Mouse (Mus musculus) spleen, adult 2 months (tissue): ENCODE measurements around the gene Runx2. TPM values are rescaled to one million over a fixed set of nuclear protein-coding genes. Genes with fewer than 3 reads are reported as not detected.

Experiments
- DNase-seq, 2 experiments: peaks; one replicate each; pipeline versions ENCODE4 v3.0.0 to v3.0.0-alpha.2; 2012 to 2021; ENCODE audit warnings: low spot score in 2 of 2, low read depth in 1 of 2
- H3K27ac ChIP-seq: fragments of 200-500 bp; 2 replicates; pipeline ENCODE4 v1.5.1; 2012; ENCODE audit warnings: low read length, inconsistent platforms; ENCODE audit not compliant: insufficient read depth
- H3K27me3 ChIP-seq: fragments of 200-500 bp; 2 replicates; pipeline ENCODE4 v1.6.1; 2012; ENCODE audit warnings: mild to moderate bottlenecking, moderate library complexity, low read length, inconsistent platforms; ENCODE audit not compliant: control insufficient read depth, insufficient read depth
- H3K36me3 ChIP-seq: fragments of 200-500 bp; 2 replicates; pipeline ENCODE4 v1.6.1; 2012; ENCODE audit warnings: mild to moderate bottlenecking, low read length, inconsistent platforms; ENCODE audit not compliant: control insufficient read depth, insufficient read depth
- H3K4me1 ChIP-seq: fragments of 200-500 bp; 2 replicates; pipeline ENCODE4 v1.6.1; 2011; ENCODE audit warnings: inconsistent platforms; ENCODE audit not compliant: control insufficient read depth, insufficient read depth, insufficient read length
- H3K4me3 ChIP-seq: fragments of 200-500 bp; 2 replicates; pipeline ENCODE4 v1.5.1; 2011; ENCODE audit warnings: mild to moderate bottlenecking, inconsistent platforms; ENCODE audit not compliant: insufficient read depth, insufficient read length; ENCODE audit errors: extremely low read depth
- CTCF ChIP-seq: fragments of 200-500 bp; IDR thresholded peaks from 2 replicates; pipeline ENCODE4 v1.5.1; 2011; ENCODE audit warnings: mild to moderate bottlenecking, inconsistent platforms; ENCODE audit not compliant: insufficient read depth, insufficient read length, insufficient replicate concordance; ENCODE audit errors: extremely low read depth
- POLR2A ChIP-seq: fragments of 200-500 bp; IDR thresholded peaks from 2 replicates; pipeline ENCODE4 v1.6.1; 2011; ENCODE audit warnings: low read depth, low read length, inconsistent platforms
- WGBS: fragments of 180-500 bp; shearing (Covaris S2); methylation state at CpG from one replicate; pipeline ENCODE4 v1.1.7; 2018; 5-methylcytosine and 5-hydroxymethylcytosine counted together
- polyA plus RNA-seq: library from polyadenylated mRNA; depleted of rRNA; stranded (reverse); fragments of >200 nt; gene quantifications from 2 replicates; pipeline ENCODE4 v1.2.3, GENCODE M21; 2012

Runx2 gene
- polyA plus RNA-seq, 1 experiment = 11.1 TPM

- no peak for DNase-seq
- Histone ChIP-seq H3K36me3 (no peaks in the 10 kb centered on the region), H3K4me1 (no peaks in the 10 kb centered on the region), H3K4me3 (no peak overlapping the region), H3K27me3 (no peaks in the 10 kb centered on the region), H3K27ac (no peak overlapping the region)
- WGBS = 85% methylated on average over 5 of the region's 5 CpGs
- TF ChIP-seq POLR2A (no peak), CTCF (no peak)
These were observed 291.7 kb downstream of the Runx2 start for GRCm38 (mm10) chr17:44522906-44523305.

- Histone ChIP-seq H3K27ac (no peak overlapping the region), H3K4me1 (no peaks in the 10 kb centered on the region), H3K4me3 (no peak overlapping the region), H3K36me3 (no peaks in the 10 kb centered on the region), H3K27me3 (no peaks in the 10 kb centered on the region)
- no peak for DNase-seq
- WGBS = 91% methylated on average over 11 of the region's 11 CpGs
- TF ChIP-seq CTCF (no peak), POLR2A (no peak)
These were observed 294.2 kb downstream of the Runx2 start for GRCm38 (mm10) chr17:44520122-44521075.

GRCm38 (mm10) chr17:44519356-44519755 is 295.2 kb downstream of the Runx2 start:
- DNase-seq = no peak

GRCm38 (mm10) chr17:44518156-44518555 is 296.4 kb downstream of the Runx2 start:
- no peak for TF ChIP-seq CTCF
- TF ChIP-seq POLR2A = no peak
- DNase-seq = no peak
- Histone ChIP-seq H3K4me3 (no peak overlapping the region), H3K27me3 (no peaks in the 10 kb centered on the region), H3K27ac (no peak overlapping the region), H3K36me3 (no peaks in the 10 kb centered on the region), H3K4me1 (no peaks in the 10 kb centered on the region)
- WGBS = 95% methylated on average over 6 of the region's 6 CpGs

More at GRCm38 (mm10) chr17:44519356-44519755, 295.2 kb downstream of the Runx2 start:
- no peaks in the 10 kb centered on the region for H3K36me3 ChIP-seq
- WGBS = 78% methylated on average over 3 of the region's 3 CpGs
- no peak overlapping the region for H3K4me3 ChIP-seq
- TF ChIP-seq POLR2A = no peak
- no peak for TF ChIP-seq CTCF
- H3K27ac ChIP-seq = no peak overlapping the region
- H3K4me1 ChIP-seq = no peaks in the 10 kb centered on the region
- H3K27me3 ChIP-seq = no peaks in the 10 kb centered on the region

GRCm38 (mm10) chr17:44508198-44508715 is 306.3 kb downstream of the Runx2 start:
- no peaks in the 10 kb centered on the region for H3K4me1 ChIP-seq
- WGBS = 64% methylated on average over 7 of the region's 7 CpGs
- H3K4me3 ChIP-seq = no peak overlapping the region
- TF ChIP-seq CTCF (no peak), POLR2A (no peak)
- no peak overlapping the region for H3K27ac ChIP-seq
- H3K36me3 ChIP-seq = no peaks in the 10 kb centered on the region
- H3K27me3 ChIP-seq = no peaks in the 10 kb centered on the region
- DNase-seq = no peak

GRCm38 (mm10) chr17:44507741-44508140 is 306.9 kb downstream of the Runx2 start:
- 87% methylated on average over 3 of the region's 3 CpGs for WGBS
- no peak overlapping the region for H3K27ac ChIP-seq
- no peaks in the 10 kb centered on the region for H3K27me3 ChIP-seq
- no peaks in the 10 kb centered on the region for H3K4me1 ChIP-seq
- TF ChIP-seq POLR2A (no peak), CTCF (no peak)
- H3K36me3 ChIP-seq = no peaks in the 10 kb centered on the region
- no peak overlapping the region for H3K4me3 ChIP-seq
- DNase-seq = no peak

- Histone ChIP-seq H3K36me3 (no peaks in the 10 kb centered on the region), H3K4me1 (no peaks in the 10 kb centered on the region), H3K4me3 (no peak overlapping the region), H3K27ac (no peak overlapping the region), H3K27me3 (no peaks in the 10 kb centered on the region)
- no peak for TF ChIP-seq CTCF
- TF ChIP-seq POLR2A = no peak
- 90% methylated on average over 3 of the region's 3 CpGs for WGBS
- DNase-seq = no peak
These were observed 308.1 kb downstream of the Runx2 start for GRCm38 (mm10) chr17:44506524-44506923.
